Mouse (Mus musculus): Measurements from ENCODE around the gene Crygd.

Crygd gene

DNA sequence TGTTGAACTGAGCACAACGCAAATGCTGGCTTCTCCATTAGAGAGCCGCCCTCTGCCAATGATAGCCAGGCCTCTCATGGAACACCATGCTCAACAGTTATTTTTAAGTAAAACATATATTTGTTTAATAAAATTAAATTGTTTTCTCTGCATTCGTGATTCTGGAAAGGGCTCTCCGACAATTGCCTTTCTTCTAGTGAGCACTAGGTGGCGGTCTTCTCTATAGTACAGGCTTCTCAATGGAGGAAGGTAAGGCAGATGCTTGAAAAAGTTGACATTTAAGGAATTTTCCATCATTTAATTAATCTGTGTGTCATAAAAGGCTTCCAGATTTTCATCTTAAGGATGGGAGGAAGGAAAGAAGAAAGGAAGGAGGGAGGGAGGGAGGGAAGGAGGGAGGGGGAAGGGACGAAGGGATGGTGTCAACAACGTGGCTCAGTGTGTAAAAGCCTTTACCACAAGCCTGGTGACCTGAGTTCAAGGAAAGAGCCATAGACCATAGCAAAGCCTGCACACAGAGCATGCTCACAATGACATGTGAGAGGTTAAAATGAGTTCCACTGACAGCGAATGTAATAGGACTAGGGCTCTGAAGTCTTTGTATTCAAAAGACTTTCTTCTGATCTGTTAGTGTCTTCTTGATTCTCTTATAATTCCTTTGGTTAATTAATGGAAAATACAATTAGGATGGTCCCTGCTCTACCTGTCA is 16.7 kb downstream of the Crygd start:
- no peak for ATAC-seq (ENCODE audit: insufficient number of reproducible peaks, low FRiP score, low TSS enrichment)

DNA sequence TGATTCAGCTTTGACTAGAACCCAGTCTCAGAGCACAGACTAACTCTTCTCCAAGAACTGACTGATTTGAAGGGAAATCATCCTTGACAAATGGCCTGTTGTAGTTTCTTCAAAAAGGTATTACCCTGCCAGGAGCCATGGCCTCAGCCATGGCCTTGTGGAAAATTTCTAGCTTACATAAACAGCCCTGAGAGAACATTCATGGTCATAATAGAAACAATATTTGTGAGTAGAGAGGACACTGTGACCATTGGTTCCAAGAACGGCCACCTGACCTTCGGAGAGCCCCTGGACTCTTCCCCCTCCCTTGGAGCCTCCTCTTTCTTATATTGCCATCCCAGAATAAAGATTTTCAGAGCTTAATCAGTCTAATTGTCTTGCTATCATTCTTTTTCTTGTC is 19.8 kb downstream of the Crygd start:
- no peak for ATAC-seq (ENCODE audit: insufficient number of reproducible peaks, low FRiP score, low TSS enrichment)

- no peak for ATAC-seq (ENCODE audit: insufficient number of reproducible peaks, low FRiP score, low TSS enrichment)
These were observed 21.4 kb downstream of the Crygd start for GRCm38 (mm10) chr1:65041837-65042236.

DNA sequence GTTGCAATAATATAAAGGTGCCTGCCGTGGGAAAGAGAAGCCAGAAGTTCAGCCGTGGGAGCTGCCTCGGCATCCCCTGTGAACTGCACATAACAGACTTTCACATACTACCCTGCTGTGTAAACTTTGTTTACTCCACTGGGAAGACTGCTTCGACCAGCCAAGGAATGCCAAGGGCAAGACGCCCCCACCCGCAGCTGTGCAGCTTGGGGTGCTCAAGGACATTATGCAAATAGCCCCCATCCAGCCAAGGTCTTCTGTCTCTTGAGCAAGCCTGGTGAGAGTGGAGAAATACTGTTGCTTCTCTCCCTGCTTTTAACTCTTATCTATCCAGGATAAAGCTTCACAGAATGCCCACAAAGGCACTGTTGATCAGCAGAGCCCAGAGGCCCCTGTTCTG is 22.4 kb downstream of the Crygd start:
- ATAC-seq (ENCODE audit: insufficient number of reproducible peaks, low FRiP score, low TSS enrichment) = no peak

DNA sequence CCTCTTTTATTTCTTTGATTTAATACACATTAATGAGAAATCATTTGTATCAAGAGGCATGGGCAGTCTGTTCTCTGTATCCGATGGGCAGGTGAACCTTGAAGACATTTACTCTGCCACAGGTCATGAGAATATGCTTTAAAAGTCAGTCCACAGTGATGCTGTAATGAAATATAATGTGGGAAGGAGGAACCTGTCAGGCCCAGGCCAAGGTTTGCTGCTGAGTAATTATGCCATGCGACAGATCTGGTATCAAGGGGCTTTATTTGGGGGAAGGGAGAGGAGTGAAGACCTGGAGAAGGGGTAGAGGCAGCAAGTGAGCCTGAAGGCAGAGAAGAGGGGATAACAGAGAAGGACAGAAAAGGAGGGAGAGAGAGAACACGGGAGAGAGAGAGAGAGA is 23.6 kb downstream of the Crygd start:
- ATAC-seq (ENCODE audit: insufficient number of reproducible peaks, low FRiP score, low TSS enrichment) = no peak

DNA sequence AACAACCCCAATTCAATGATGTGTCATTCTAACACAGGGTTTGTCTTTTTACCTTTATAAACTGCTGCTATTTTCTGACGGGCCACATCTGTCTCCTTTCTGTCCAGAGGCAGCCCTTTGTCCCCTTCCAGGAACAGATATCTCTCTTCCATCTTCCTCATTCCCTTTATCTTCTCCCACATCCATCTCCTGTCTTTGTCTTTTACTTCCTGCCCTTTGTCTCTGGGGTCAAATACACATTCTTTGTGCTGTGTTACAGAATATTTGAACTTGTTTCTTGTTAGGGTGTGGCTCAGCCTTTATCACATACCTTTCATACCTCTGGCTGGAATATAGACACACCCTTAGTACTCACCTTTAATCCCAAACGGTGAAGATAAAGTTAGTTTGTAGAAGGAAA is 25.7 kb downstream of the Crygd start:
- no peak for ATAC-seq (ENCODE audit: insufficient number of reproducible peaks, low FRiP score, low TSS enrichment)

- no peak for ATAC-seq (ENCODE audit: insufficient number of reproducible peaks, low FRiP score, low TSS enrichment)
These were observed 27.7 kb downstream of the Crygd start for GRCm38 (mm10) chr1:65035513-65035912.

DNA sequence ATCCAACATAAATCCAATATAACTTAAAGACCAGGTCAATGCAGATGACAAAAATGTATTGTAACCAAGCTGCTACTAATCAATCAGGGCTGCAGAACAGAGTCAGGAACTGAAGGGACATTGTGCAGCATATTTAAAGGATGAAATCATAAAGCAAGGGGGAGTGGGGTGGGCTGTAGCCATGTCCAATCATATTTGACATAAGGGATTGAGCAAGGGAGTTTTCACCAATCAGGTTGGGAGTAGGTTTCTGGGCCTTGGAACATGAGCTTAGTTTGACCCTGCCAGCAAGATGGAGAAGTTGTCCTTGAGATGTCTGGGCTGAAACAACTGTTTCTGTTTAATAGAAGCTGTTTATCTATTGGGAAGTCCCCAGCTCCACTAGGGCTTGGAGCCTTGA is 30.6 kb downstream of the Crygd start, which contains the start of gene Akr1cl:
Gene Akr1cl (minus strand): TSS at position 119 of the 400 bp plus-strand sequence.
- no peak for ATAC-seq (ENCODE audit: insufficient number of reproducible peaks, low FRiP score, low TSS enrichment)

DNA sequence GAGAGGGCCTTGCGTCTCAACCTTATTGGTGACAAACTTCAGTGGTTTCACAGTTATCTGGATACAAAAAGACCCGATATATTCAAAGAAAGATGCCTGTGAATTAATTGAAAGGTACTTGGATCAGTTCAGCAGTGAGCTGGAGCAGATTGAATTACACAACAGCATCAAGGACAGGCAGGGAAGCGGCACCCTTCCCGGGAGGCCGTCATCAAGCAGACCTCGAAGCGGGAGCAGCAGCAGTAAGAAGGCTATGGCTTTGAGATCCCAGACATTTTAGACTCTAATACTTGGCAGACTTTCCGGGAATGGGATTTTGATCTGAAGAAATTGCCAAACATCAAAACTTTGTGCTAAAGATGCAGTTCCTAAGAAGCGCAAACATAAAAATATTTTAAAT is 35.0 kb downstream of the Crygd start:
- no peak for ATAC-seq (ENCODE audit: insufficient number of reproducible peaks, low FRiP score, low TSS enrichment)

DNA sequence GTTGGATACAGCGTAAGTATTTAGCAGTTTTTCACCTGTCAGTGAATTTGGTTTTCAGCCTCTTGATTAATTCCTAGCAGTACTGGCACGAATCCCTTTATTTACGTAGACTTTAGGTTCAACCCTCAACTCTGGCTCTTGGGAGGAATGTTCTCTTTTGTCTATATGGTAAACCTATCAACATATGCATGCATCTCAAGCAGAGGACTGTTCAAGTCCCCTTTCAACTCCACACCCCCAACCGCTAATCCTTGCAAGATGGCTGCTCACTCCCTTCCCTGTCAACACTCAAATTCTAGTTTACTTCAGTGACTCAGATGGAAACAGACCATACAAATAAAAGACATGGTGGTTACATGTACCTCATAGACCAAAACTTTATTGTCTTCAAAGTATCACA is 50.5 kb downstream of the Crygd start:
- ATAC-seq (ENCODE audit: insufficient number of reproducible peaks, low FRiP score, low TSS enrichment) = no peak
